Mouse (Mus musculus) limb, embryonic 11.5 days (tissue): ENCODE data around the gene Olfr707. TPM values are rescaled to one million over a fixed set of nuclear protein-coding genes. Genes with fewer than 3 reads are reported as not detected.

Experiments
- polyA plus RNA-seq: library from polyadenylated mRNA; unstranded; fragments of >200 nt; fragmentation: Nextera tagmentation; extraction: Ambion mirVana; gene quantifications from 2 replicates; pipeline ENCODE4 v1.2.1, GENCODE M21; 2014

Olfr707 gene
- polyA plus RNA-seq, 1 experiment from 2014 or later, result not detected

Other genes with a start within 250 kb of the Olfr707 start
- not detected in 2 replicates for gene Olfr693, start 220.7 kb downstream of the Olfr707 start, polyA plus RNA-seq
- not detected in 2 replicates for gene Olfr694, start 209.4 kb downstream of the Olfr707 start, polyA plus RNA-seq
- not detected in 2 replicates for gene Olfr695, start 184.8 kb downstream of the Olfr707 start, polyA plus RNA-seq
- not detected in 2 replicates for gene Olfr697, start 158.8 kb downstream of the Olfr707 start, polyA plus RNA-seq
- gene Olfr698, start 145.8 kb downstream of the Olfr707 start, polyA plus RNA-seq, result not detected in 2 replicates
- gene Olfr699, start 108.0 kb downstream of the Olfr707 start, polyA plus RNA-seq, result not detected in 2 replicates
- gene Olfr700, start 92.4 kb downstream of the Olfr707 start, polyA plus RNA-seq, result not detected in 2 replicates
- gene Olfr701, start 87.1 kb downstream of the Olfr707 start, polyA plus RNA-seq, result not detected in 2 replicates
- not detected in 2 replicates for gene Olfr702, start 67.3 kb downstream of the Olfr707 start, polyA plus RNA-seq
- gene Olfr703, start 57.9 kb downstream of the Olfr707 start, polyA plus RNA-seq, result not detected in 2 replicates
- gene Olfr704, start 38.1 kb downstream of the Olfr707 start, polyA plus RNA-seq, result not detected in 2 replicates
- gene Olfr705, start 24.4 kb downstream of the Olfr707 start, polyA plus RNA-seq, result not detected in 2 replicates
- gene Olfr706, start 13.1 kb downstream of the Olfr707 start, polyA plus RNA-seq, result not detected in 2 replicates
- not detected in 2 replicates for gene Olfr1532-ps1, start 6.8 kb upstream of the Olfr707 start, polyA plus RNA-seq
- gene Olfr709-ps1, start 31.0 kb upstream of the Olfr707 start, polyA plus RNA-seq, result not detected in 2 replicates
- not detected in 2 replicates for gene Olfr710, start 47.1 kb upstream of the Olfr707 start, polyA plus RNA-seq
- not detected in 2 replicates for gene Olfr6, start 62.7 kb upstream of the Olfr707 start, polyA plus RNA-seq
- gene Olfr711, start 74.2 kb upstream of the Olfr707 start, polyA plus RNA-seq, result not detected in 2 replicates
- not detected in 2 replicates for gene Olfr2, start 104.8 kb upstream of the Olfr707 start, polyA plus RNA-seq
- not detected in 2 replicates for gene Olfr713, start 129.9 kb upstream of the Olfr707 start, polyA plus RNA-seq
- not detected in 2 replicates for gene Olfr714, start 169.7 kb upstream of the Olfr707 start, polyA plus RNA-seq
- gene Olfr17, start 192.0 kb upstream of the Olfr707 start, polyA plus RNA-seq, result not detected in 2 replicates
- not detected in 2 replicates for gene Olfr715b, start 209.1 kb upstream of the Olfr707 start, polyA plus RNA-seq
- gene Olfr715, start 229.8 kb upstream of the Olfr707 start, polyA plus RNA-seq, result not detected in 2 replicates
- gene Olfr716, start 237.1 kb upstream of the Olfr707 start, polyA plus RNA-seq, result not detected in 2 replicates